Mouse (Mus musculus) liver, adult 2 months (tissue): ENCODE results near the gene Atxn1.

Source experiments
- CTCF ChIP-seq: fragments of 200-500 bp; IDR thresholded peaks from 2 replicates; pipeline ENCODE4 v1.5.1; 2011; ENCODE audit warnings: low read depth, low read length, control low read depth
- POLR2A ChIP-seq: fragments of 200-500 bp; IDR thresholded peaks from 2 replicates; pipeline ENCODE4 v1.6.1; 2011; ENCODE audit warnings: low read length, control low read depth; ENCODE audit not compliant: insufficient read depth; ENCODE audit errors: extremely low read depth

DNA sequence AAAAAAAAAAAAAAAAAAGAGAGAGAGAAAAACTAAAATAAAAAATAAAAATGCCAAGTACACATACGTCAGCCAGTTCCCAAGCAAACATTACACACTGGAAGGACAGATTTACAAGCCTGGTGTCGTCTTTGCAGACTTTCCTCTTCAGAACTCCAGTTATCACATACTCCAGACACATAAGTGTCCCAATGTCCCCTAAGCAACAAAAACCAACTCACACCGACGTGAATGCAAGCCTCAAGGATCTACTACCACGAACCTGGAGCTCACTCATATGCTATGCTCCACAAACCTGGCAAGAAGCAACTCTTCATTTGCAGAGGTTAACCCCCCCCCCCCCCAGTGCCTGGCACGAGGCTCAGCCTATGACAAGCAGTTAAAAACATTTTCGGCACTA lies 136.8 kb downstream of the Atxn1 start:
- TF ChIP-seq POLR2A (no peak), CTCF (no peak)
